Mouse (Mus musculus) inflammation-experienced regulatory T-cells, adult 16 weeks (primary cell): Measurements from ENCODE around the gene Taar4. TPM values are rescaled to one million over a fixed set of nuclear protein-coding genes. Genes with fewer than 3 reads are reported as not detected.

Source experiments
- polyA plus RNA-seq: library from polyadenylated mRNA; unstranded; fragments of 100-300 nt; shearing (Covaris generic); gene quantifications from one replicate; pipeline ENCODE4 v1.2.1, GENCODE M21; 2017

The Taar4 gene
- not detected for polyA plus RNA-seq

DNA sequence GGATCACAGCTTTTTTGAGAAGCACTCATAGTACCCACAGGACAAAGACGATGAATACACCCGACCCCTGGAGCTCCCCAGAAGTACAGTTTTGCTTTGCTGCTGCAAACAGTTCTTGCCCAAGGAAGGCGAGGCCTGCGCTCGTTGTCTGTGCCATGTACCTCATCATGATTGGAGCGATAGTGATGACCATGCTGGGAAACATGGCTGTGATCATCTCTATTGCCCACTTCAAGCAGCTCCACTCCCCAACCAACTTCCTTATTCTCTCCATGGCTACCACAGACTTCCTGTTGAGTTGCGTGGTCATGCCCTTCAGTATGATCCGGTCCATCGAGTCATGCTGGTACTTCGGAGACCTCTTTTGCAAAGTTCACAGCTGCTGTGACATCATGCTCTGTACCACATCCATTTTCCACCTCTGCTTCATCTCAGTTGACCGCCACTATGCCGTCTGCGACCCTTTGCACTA, at the start of gene Taar4:
Gene Taar4 (plus strand): TSS at position 51 of the 472 bp plus-strand sequence.

DNA sequence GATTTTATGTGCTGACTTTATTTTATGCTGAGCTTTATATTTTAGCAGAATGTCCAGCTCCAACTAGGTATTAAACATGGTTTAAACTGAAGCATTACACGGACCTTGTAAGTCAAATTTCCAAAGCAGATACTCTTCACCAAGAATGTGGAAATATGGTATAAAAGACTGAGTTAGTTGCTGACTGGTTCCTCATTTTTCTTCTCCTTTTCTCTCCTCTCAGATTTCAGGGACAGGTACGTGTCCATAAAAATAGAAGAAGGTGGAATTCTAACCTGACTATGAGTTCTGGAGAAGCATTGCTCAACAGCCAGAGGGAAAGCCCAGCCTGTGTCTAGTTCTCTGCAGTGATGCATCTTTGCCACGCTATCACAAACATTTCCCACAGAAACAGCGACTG, 40.2 kb upstream of the Taar4 start, which contains the start of gene Taar1:
Gene Taar1 (plus strand): TSS at position 301 of the 400 bp plus-strand sequence.

DNA sequence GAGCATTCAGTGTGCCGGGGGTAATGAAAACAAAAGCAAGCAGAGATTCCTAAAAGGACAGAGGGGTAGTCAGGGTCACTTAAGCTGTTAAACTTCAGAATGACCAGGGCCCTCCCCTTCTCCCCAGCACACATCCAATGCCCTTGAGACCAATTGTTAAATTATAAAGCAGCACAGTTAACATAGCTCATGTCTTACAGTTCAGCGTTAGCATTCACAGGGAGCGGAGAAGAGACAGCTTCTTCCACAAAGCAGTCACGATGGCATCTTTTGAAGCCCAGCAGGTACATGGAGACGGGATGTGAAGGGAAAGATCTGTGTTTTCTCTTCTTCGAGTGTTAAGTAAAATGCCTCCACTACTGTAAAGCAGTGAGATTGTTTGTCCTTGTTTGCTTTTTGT, 22.0 kb upstream of the Taar4 start, which contains the start of gene Taar2:
Gene Taar2 (plus strand): TSS at position 261 of the 400 bp plus-strand sequence.

DNA sequence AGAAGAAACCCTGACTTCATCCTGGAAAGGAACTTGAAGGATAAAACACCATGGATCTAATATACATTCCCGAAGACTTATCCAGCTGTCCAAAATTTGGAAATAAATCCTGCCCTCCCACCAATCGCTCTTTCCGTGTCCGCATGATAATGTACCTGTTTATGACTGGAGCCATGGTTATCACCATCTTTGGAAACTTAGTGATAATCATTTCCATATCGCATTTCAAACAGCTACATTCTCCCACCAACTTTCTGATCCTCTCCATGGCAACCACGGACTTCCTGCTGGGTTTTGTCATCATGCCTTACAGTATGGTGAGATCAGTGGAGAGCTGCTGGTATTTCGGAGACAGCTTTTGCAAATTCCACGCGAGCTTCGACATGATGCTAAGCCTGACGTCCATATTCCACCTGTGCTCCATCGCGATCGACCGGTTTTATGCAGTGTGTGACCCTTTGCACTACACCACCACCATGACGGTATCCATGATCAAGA, 10.7 kb upstream of the Taar4 start, which contains the start of gene Taar3:
Gene Taar3 (plus strand): TSS at position 51 of the 498 bp plus-strand sequence.

DNA sequence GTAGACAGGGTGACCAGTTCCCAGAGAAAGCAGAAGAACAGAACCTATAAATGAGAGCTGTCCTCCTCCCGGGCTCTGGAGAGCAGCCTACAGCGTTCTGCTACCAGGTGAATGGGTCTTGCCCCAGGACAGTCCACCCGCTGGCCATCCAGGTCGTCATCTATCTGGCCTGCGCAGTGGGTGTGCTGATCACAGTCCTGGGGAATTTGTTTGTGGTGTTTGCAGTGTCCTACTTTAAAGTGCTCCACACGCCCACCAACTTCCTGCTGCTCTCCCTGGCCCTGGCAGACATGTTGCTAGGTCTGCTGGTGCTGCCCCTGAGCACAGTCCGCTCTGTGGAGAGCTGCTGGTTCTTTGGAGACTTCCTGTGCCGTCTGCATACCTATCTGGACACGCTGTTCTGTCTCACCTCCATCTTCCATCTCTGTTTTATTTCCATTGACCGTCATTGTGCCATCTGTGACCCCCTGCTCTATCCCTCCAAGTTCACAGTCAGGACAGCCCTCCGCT, 10.4 kb downstream of the Taar4 start, which contains the start of gene Taar5:
Gene Taar5 (plus strand): TSS at position 51 of the 510 bp plus-strand sequence.

DNA sequence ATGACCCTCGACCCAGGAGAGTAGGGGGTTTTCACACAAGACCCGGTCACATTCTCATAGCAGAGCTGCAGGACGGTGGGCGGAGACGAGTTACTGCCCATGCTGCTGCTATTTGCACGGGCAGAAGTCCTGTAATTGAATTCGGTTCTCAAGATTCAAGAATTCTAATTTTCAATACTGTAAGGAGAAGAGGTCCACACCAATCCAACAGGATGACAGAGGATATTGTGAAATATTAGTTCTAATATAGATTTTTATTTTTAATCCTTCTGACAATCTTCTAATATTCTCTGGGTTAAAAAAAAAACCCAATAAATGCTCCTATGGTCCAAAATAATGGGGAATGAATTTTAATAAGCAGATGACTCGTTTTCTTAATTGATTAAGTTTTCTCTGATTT, 25.3 kb downstream of the Taar4 start, which contains the start of gene Taar6:
Gene Taar6 (minus strand): TSS at position 101 of the 400 bp plus-strand sequence.

DNA sequence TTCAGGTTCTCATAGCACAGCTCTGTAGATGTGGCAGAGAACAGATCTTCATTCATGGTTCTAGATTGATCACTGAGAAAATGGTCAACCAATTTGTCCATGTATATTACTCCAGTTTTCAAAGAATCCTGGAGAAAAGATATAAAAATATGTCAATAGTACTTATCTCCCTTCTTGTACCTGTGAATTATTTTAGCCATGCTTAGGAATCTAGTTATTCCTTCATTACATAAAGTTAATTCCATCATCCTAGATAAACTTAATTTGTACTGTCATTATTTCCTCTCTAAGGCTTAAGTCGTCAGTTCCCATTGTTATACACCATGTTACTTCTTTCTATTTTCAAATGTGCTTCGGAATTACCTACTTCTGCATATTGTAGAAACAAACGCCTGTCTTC, 33.1 kb downstream of the Taar4 start, which contains the start of gene Taar7a:
Gene Taar7a (minus strand): TSS at position 101 of the 400 bp plus-strand sequence.

DNA sequence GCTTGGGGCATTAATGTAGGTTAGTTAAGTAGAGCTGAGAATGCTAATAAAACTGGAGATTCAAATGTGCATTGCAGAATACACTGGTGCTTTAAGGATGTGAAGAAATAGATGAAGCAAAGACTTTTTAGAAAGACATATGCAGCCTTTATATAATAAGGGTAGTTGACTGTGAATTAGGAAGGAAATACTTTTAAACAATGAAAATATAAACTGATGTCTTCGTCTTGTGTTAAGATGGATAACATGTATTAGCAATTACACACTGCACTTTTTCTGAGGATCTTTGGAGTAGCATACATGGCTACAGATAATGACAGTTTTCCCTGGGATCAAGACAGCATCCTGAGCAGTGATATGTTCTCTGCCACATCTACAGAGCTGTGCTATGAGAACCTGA, 39.3 kb downstream of the Taar4 start, which contains the start of gene Taar7b:
Gene Taar7b (plus strand): TSS at position 301 of the 400 bp plus-strand sequence.

Other genes starting within 250 kb of the Taar4 start
- 33.3 TPM for gene Rps12, start 173.2 kb upstream of the Taar4 start, polyA plus RNA-seq
- gene Slc18b1, start 163.5 kb upstream of the Taar4 start, polyA plus RNA-seq: not detected
- 0.16 TPM for gene Vnn3, start 109.0 kb upstream of the Taar4 start, polyA plus RNA-seq
- gene Vnn1, start 65.8 kb upstream of the Taar4 start, polyA plus RNA-seq: not detected
- gene Taar1, start 40.1 kb upstream of the Taar4 start, polyA plus RNA-seq: not detected
- gene Taar2, start 21.9 kb upstream of the Taar4 start, polyA plus RNA-seq: not detected
- not detected for gene Taar3, start 10.9 kb upstream of the Taar4 start, polyA plus RNA-seq
- not detected for gene Taar5, start 10.2 kb downstream of the Taar4 start, polyA plus RNA-seq
- not detected for gene Taar6, start 25.2 kb downstream of the Taar4 start, polyA plus RNA-seq
- not detected for gene Taar7a, start 33.0 kb downstream of the Taar4 start, polyA plus RNA-seq
- not detected for gene Taar7b, start 39.4 kb downstream of the Taar4 start, polyA plus RNA-seq
- not detected for gene Taar7d, start 66.7 kb downstream of the Taar4 start, polyA plus RNA-seq
- gene Taar7e, start 77.1 kb downstream of the Taar4 start, polyA plus RNA-seq: not detected
- gene Taar7f, start 89.0 kb downstream of the Taar4 start, polyA plus RNA-seq: not detected
- gene Taar8a, start 116.0 kb downstream of the Taar4 start, polyA plus RNA-seq: not detected
- gene Taar8b, start 131.8 kb downstream of the Taar4 start, polyA plus RNA-seq: not detected
- gene Taar8c, start 141.4 kb downstream of the Taar4 start, polyA plus RNA-seq: not detected
- not detected for gene Taar9, start 149.0 kb downstream of the Taar4 start, polyA plus RNA-seq
- gene Stx7, start 188.8 kb downstream of the Taar4 start, polyA plus RNA-seq: 46.3 TPM